Mouse (Mus musculus) heart, adult 11 months (tissue): ENCODE measurements around the gene Hs3st3b1.
A peak's percentile ranks its signal among the peaks of the same experiment; 100 is the strongest.

Source experiments
- DNase-seq: peaks from one replicate; pipeline ENCODE4 v3.0.0; 2022

The Hs3st3b1 gene

DNA sequence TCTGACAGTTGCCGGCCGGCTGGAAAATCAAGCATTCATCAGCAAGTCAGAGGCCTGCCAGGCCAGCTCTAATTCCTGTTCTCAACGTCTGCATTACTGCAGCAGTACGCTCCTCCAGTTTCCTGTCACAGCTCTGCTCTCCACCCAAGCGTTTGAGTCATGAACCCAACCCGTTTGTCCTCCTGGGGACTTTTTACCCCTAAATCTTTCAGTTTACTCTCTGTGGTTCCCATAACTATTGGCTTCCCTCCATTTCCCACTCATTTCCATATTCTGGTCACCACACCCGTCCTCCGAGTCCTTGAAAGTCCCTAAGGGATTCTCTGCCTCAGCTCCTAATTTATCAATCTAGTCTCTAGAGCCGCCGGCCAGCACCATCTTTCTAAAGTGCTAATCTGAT, 42.8 kb downstream of the Hs3st3b1 start:
- peak; percentile 92 for DNase-seq

DNA sequence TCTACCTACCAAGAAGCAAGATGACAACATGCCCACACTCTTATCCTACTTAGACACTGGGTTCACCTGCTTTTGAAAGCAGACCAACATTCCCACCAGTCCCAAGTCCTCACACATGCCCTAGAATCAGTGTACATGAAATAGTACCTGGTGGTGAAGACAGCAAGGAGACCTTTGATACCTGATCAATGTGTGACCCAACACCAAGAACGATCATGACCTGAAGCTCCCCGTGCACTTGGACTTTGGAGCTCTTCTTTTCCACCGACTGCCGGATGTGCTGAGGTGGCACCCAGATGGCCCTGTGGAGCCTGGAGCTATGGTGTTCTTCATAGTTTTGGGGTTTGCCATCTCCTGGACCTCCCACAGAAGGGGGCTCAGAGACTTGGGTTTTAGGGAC, 43.5 kb downstream of the Hs3st3b1 start:
- DNase-seq: no peak

DNA sequence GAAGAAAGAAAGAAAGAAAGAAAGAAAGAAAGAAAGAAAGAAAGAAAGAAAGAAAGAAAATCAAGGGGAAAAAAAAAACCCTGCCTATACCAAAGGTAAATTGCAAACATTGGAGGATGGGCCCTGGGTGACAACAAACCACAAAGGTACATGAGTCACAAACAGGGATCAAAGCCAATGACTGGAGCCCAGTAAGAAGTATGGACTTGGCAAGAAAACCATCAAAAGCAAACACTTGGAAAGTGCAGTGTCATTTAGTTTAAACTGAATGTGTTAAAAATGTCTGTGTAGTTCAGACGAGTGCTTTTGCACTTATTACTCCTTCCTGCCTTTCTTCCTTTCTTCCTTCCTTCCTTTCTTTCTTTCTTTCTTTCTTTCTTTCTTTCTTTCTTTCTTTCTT, 59.3 kb downstream of the Hs3st3b1 start:
- DNase-seq: no peak

DNA sequence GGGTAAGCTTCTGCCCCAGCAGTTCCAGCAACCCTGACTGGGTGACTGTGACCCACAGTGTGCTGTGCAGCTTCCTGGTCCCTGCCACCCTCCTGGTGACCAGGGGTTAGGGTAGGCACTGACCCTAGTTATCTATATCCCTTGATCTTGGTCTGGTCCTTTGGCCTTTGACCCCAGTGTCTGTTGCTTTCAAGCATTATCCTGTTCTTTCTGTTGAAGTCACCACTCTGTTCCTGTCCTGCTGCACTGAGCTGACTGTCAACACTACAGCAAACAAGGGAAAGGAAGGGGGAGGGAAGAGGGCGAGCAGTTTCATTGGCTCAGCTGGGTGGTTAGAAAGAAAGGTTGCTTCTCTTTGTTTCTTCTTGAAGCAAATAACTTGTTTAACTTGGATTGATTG, 60.1 kb downstream of the Hs3st3b1 start:
- no peak for DNase-seq

DNA sequence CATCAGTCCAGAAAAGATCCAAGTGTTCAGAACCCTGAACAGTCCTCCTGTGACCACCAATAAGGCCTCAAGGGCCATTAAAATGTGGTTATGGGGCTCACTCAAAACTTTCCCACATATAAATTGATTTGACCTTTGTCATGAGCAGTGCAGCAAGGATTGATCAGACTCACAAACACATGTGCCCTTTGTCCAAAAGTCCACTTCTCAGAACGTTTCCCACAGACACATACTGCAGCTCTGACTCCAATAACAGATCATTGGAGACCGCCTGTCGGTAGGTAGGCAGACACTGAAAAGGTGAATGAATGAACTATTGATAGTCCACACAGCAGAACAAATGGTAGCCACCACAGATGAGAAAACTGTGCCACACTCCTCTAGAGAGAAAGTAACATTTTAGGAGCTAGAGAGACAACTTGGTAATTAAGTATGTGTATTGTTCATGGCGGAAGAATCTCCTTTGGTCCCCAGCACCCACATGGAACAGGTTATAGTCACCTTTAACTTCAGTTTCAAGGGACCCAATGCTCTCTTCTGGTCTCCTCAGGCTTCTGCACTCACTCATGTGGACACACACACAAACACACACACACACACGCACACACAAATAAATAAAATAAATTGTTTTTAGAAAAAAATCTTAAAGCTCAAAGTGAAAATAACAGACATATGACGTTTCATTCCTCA, 70.9 kb downstream of the Hs3st3b1 start:
- DNase-seq: no peak

DNA sequence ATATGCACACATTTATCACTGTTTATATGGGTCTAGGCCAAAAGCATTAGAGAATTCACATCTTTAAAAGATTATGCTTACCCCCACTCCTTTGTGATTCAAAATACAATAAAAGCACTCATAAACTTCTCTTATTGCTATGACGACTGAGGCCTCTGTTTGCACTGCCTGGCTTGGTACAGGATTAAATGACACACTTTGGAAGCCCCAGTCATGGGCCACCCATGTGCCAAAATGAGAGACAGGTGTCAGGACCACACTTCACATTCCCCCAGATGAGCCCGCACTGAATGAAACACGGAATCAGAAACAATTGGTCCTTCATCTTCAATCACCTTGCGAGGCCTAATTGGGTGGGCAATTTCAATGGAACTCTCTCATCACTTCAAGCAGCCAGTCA, 71.8 kb downstream of the Hs3st3b1 start:
- DNase-seq: no peak

DNA sequence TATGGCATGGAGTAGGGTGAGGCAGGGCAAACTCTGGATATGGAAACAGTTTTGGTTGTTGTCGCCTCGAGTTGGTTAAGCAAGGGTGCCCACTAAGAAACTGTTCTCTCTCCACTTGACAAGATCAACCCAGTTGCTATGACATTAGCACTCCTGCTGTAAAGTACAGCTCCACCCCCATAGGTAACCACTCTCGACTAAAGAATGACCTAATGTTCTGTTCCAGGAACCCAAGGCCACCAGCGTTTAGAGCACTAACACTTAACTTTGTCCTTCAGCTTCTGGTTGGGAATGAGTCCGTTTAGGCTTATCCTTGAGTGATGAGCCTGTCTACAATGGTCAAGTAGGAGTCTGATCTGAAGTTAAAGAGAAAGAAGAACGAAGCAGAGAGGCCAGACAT, 76.7 kb downstream of the Hs3st3b1 start:
- no peak for DNase-seq

DNA sequence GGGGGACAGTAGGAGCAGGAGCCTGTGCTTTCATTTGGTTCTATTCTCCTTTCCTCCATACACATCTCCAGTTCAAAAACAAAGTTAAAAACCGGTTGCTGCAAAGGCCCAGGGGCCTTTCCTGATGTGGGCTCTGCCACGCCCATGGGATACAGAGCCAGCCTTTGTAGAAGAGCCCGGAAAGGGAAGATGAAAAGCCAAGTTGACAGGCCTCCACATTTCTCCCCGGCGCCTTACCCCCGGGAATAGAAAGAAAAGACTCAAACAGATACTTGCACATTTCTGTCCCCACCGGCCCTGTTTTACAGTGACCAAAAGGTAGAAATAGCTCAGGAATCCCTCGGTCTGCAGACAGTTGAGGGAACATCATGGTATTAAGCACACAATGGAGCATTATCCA, 77.4 kb downstream of the Hs3st3b1 start:
- DNase-seq: no peak

DNA sequence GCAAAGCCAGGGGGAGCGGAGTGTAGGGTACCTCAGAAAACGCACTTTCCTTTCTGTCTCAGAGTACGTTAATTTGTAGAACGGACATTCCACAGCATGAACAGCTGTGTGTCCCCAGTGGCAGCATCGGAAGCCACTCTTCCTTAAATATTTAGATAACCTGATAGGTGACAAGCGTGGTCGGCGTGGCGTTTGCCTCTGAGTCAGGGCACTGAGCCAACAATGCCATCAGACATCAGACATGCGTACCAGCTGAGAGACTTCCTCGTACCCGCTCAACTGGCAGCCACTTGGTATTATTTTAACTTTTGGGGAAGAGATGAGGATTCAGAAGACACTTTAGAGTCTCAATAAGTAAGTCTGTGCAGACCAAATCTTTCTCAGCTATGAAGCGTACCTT, 84.6 kb downstream of the Hs3st3b1 start:
- DNase-seq: peak; percentile 66
